Mouse (Mus musculus): Measurements from ENCODE around the gene Arid3b. TPM values are rescaled to one million over a fixed set of nuclear protein-coding genes. Genes with fewer than 3 reads are reported as not detected.
A peak's percentile ranks its signal among the peaks of the same experiment; 100 is the strongest.

The Arid3b gene
- polyA plus RNA-seq, 1 experiment from 2014 or later, result 9.6 TPM

GRCm38 (mm10) chr9:57758528-57758927, 78.1 kb downstream of the Arid3b start:
- no peak for DNase-seq
- H3K36me3 ChIP-seq (ENCODE audit: control insufficient read depth, insufficient read depth, low read length), result peaks cover 78% of the 10 kb centered on the region
- ATAC-seq (ENCODE audit: low FRiP score, low TSS enrichment), result no peak
- H3K9me3 ChIP-seq (ENCODE audit: control insufficient read depth, low read length), result no peaks in the 10 kb centered on the region
- H3K4me1 ChIP-seq (ENCODE audit: control insufficient read depth, insufficient read depth, low read length), result peaks cover 13% of the 10 kb centered on the region
- H3K9ac ChIP-seq (replicated peaks; ENCODE audit: low read length), result no peak overlapping the region
- no peak overlapping the region for H3K4me2 ChIP-seq (ENCODE audit: low read length)
- H3K27me3 ChIP-seq (ENCODE audit: control insufficient read depth, insufficient read depth, low read length), result no peaks in the 10 kb centered on the region
- no peak overlapping the region for H3K4me3 ChIP-seq (replicated peaks; ENCODE audit: low read depth, low read length)
- H3K27ac ChIP-seq (replicated peaks; ENCODE audit: low read depth, low read length), result no peak overlapping the region
- 91% methylated on average over 22 of the region's 22 CpGs for WGBS

DNA sequence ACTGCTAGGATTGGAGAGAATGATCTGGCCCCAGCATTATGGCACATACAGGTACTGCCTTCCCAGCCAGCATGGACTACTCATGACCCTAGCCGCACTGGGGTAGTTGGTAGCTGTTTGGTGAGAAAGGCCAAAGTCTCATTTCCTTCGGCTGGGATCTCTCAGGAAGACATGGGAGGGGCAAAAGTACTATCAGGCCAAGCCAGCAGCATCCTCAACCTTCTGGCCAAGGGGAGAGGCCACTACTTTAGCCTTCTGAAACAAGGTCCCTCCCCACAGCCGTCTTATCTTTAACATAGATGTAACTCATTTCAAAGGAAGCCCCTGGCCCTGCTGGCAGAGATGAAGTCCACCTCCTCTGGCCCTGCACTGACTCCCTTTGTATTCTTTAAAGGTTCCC, 79.0 kb downstream of the Arid3b start:
- 94% methylated on average over 3 of the region's 3 CpGs for WGBS
- Histone ChIP-seq H3K9me3 (ENCODE audit: control insufficient read depth, low read length) (no peaks in the 10 kb centered on the region), H3K4me2 (ENCODE audit: low read length) (no peak overlapping the region), H3K36me3 (ENCODE audit: control insufficient read depth, insufficient read depth, low read length) (peaks cover 87% of the 10 kb centered on the region), H3K4me1 (ENCODE audit: control insufficient read depth, insufficient read depth, low read length) (peaks cover 4% of the 10 kb centered on the region; the same call in 1 of the 2 replicates), H3K27ac (replicated peaks; ENCODE audit: low read depth, low read length) (no peak overlapping the region), H3K27me3 (ENCODE audit: control insufficient read depth, insufficient read depth, low read length) (no peaks in the 10 kb centered on the region), H3K9ac (replicated peaks; ENCODE audit: low read length) (no peak overlapping the region), H3K4me3 (replicated peaks; ENCODE audit: low read depth, low read length) (no peak overlapping the region)
- no peak for DNase-seq
- no peak for ATAC-seq (ENCODE audit: low FRiP score, low TSS enrichment)

DNA sequence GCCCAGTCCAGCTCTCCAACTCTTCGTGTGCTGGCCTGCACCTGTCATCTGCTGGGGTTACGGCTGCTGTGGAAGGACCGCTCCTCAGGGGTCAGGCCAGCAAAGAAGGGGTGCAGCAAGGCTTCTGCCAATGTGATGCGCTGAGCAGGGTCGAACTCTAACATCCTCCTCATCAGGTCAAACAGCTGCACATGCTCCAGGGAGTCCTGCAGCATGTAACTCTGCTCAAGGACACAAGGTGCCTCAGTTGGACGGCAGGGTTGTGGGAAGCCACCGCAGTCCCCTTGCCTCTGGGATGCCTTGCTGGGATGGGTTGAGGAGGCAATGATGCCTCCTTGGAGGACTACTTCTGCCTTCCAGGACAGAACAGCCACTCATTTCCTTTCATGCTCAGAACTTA, 85.7 kb downstream of the Arid3b start:
- no peak overlapping the region for H3K27ac ChIP-seq (replicated peaks; ENCODE audit: low read depth, low read length)
- no peaks in the 10 kb centered on the region for H3K9me3 ChIP-seq (ENCODE audit: control insufficient read depth, low read length)
- WGBS, result 87% methylated on average over 7 of the region's 7 CpGs
- no peak overlapping the region for H3K9ac ChIP-seq (replicated peaks; ENCODE audit: low read length)
- H3K36me3 ChIP-seq (ENCODE audit: control insufficient read depth, insufficient read depth, low read length), result peaks cover 100% of the 10 kb centered on the region
- H3K4me1 ChIP-seq (ENCODE audit: control insufficient read depth, insufficient read depth, low read length), result no peaks in the 10 kb centered on the region
- DNase-seq (no peak), ATAC-seq (ENCODE audit: low FRiP score, low TSS enrichment) (no peak)
- no peak overlapping the region for H3K4me2 ChIP-seq (ENCODE audit: low read length)
- no peaks in the 10 kb centered on the region for H3K27me3 ChIP-seq (ENCODE audit: control insufficient read depth, insufficient read depth, low read length)
- no peak overlapping the region for H3K4me3 ChIP-seq (replicated peaks; ENCODE audit: low read depth, low read length)

DNA sequence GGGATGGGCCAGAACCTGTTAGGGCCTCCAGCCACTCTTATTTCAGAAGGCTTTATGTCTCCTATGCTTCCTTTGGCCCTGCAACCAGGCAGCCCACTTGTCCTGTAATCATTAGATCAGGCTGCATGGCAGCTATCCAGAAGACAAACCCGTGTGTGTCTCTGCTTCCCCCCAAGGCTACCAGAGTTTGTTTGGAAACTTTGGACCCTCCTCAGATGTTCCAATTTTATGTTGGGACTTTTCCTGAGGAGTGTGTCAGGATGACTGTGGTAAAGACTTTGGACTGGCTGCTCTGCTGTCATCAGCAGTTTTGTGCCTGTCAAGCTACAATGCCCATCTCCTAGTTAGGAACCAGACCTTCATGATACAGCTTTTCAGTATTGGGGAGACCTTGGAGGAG, 87.8 kb downstream of the Arid3b start:
- Histone ChIP-seq H3K27me3 (ENCODE audit: control insufficient read depth, insufficient read depth, low read length) (no peaks in the 10 kb centered on the region), H3K4me1 (ENCODE audit: control insufficient read depth, insufficient read depth, low read length) (no peaks in the 10 kb centered on the region), H3K4me2 (ENCODE audit: low read length) (no peak overlapping the region), H3K9me3 (ENCODE audit: control insufficient read depth, low read length) (no peaks in the 10 kb centered on the region), H3K9ac (replicated peaks; ENCODE audit: low read length) (no peak overlapping the region), H3K36me3 (ENCODE audit: control insufficient read depth, insufficient read depth, low read length) (peaks cover 93% of the 10 kb centered on the region), H3K27ac (replicated peaks; ENCODE audit: low read depth, low read length) (no peak overlapping the region), H3K4me3 (replicated peaks; ENCODE audit: low read depth, low read length) (no peak overlapping the region)
- DNase-seq, result no peak
- 76% methylated on average over 1 of the region's 1 CpGs for WGBS
- no peak for ATAC-seq (ENCODE audit: low FRiP score, low TSS enrichment)

DNA sequence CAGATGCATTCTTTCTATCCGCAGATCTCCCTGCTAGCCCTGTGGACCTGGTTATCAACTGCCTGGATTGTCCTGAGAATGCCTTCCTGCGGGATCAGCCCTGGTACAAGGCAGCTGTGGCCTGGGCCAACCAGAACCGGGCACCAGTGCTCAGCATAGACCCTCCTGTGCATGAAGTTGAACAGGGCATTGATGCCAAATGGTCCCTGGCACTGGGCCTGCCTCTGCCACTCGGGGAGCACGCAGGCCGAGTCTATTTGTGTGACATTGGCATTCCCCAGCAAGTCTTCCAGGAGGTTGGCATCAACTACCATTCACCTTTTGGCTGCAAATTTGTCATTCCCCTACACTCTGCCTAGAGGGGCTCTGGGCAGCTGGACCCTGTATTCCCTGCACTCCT, 88.5 kb downstream of the Arid3b start:
- Histone ChIP-seq H3K4me2 (ENCODE audit: low read length) (no peak overlapping the region), H3K27ac (replicated peaks; ENCODE audit: low read depth, low read length) (no peak overlapping the region), H3K9me3 (ENCODE audit: control insufficient read depth, low read length) (no peaks in the 10 kb centered on the region), H3K4me1 (ENCODE audit: control insufficient read depth, insufficient read depth, low read length) (no peaks in the 10 kb centered on the region), H3K9ac (replicated peaks; ENCODE audit: low read length) (no peak overlapping the region), H3K27me3 (ENCODE audit: control insufficient read depth, insufficient read depth, low read length) (no peaks in the 10 kb centered on the region), H3K4me3 (replicated peaks; ENCODE audit: low read depth, low read length) (no peak overlapping the region), H3K36me3 (ENCODE audit: control insufficient read depth, insufficient read depth, low read length) (peaks cover 89% of the 10 kb centered on the region)
- DNase-seq, result no peak
- ATAC-seq (ENCODE audit: low FRiP score, low TSS enrichment), result no peak
- WGBS, result 90% methylated on average over 6 of the region's 6 CpGs

- no peak overlapping the region for H3K27ac ChIP-seq (replicated peaks; ENCODE audit: low read depth, low read length)
- no peaks in the 10 kb centered on the region for H3K27me3 ChIP-seq (ENCODE audit: control insufficient read depth, insufficient read depth, low read length)
- H3K9ac ChIP-seq (replicated peaks; ENCODE audit: low read length), result no peak overlapping the region
- H3K9me3 ChIP-seq (ENCODE audit: control insufficient read depth, low read length), result no peaks in the 10 kb centered on the region
- H3K4me1 ChIP-seq (ENCODE audit: control insufficient read depth, insufficient read depth, low read length), result no peaks in the 10 kb centered on the region
- H3K4me2 ChIP-seq (ENCODE audit: low read length), result no peak overlapping the region
- no peak overlapping the region for H3K4me3 ChIP-seq (replicated peaks; ENCODE audit: low read depth, low read length)
- peaks cover 84% of the 10 kb centered on the region for H3K36me3 ChIP-seq (ENCODE audit: control insufficient read depth, insufficient read depth, low read length)
- DNase-seq (no peak), ATAC-seq (ENCODE audit: low FRiP score, low TSS enrichment) (no peak)
- 82% methylated on average over 1 of the region's 1 CpGs for WGBS
Observed at GRCm38 (mm10) chr9:57747067-57747466, 89.5 kb downstream of the Arid3b start.

GRCm38 (mm10) chr9:57744462-57745091, 92.0 kb downstream of the Arid3b start:
- ATAC-seq (ENCODE audit: low FRiP score, low TSS enrichment), result no peak
- 72% methylated on average over 3 of the region's 3 CpGs for WGBS
- H3K36me3 ChIP-seq (ENCODE audit: control insufficient read depth, insufficient read depth, low read length), result peaks cover 80% of the 10 kb centered on the region
- DNase-seq, result peak; percentile 80
- H3K9ac ChIP-seq (replicated peaks; ENCODE audit: low read length), result no peak overlapping the region
- no peaks in the 10 kb centered on the region for H3K27me3 ChIP-seq (ENCODE audit: control insufficient read depth, insufficient read depth, low read length)
- H3K9me3 ChIP-seq (ENCODE audit: control insufficient read depth, low read length), result no peaks in the 10 kb centered on the region
- H3K27ac ChIP-seq (replicated peaks; ENCODE audit: low read depth, low read length), result no peak overlapping the region
- H3K4me1 ChIP-seq (ENCODE audit: control insufficient read depth, insufficient read depth, low read length), result no peaks in the 10 kb centered on the region
- H3K4me3 ChIP-seq (replicated peaks; ENCODE audit: low read depth, low read length), result no peak overlapping the region
- H3K4me2 ChIP-seq (ENCODE audit: low read length), result no peak overlapping the region

Other genes with a start within 250 kb of the Arid3b start
- gene Ulk3, start 247.3 kb downstream of the Arid3b start, polyA plus RNA-seq (2014; fragmentation: Nextera tagmentation; extraction: Ambion mirVana), result 12.5 and 20.4 TPM in 2 replicates
- gene Cplx3, start 230.5 kb downstream of the Arid3b start, polyA plus RNA-seq (2014; fragmentation: Nextera tagmentation; extraction: Ambion mirVana), result 0.74 and 0.96 TPM in 2 replicates
- not detected in 2 replicates for gene Lman1l, start 216.0 kb downstream of the Arid3b start, polyA plus RNA-seq (2014; fragmentation: Nextera tagmentation; extraction: Ambion mirVana)
- 40.0 and 41.9 TPM in 2 replicates for gene Csk, start 183.2 kb downstream of the Arid3b start, polyA plus RNA-seq (2014; fragmentation: Nextera tagmentation; extraction: Ambion mirVana)
- not detected in 2 replicates for gene Cyp1a2, start 153.1 kb downstream of the Arid3b start, polyA plus RNA-seq (2014; fragmentation: Nextera tagmentation; extraction: Ambion mirVana)
- gene Cyp1a1, start 148.9 kb downstream of the Arid3b start, polyA plus RNA-seq (2014; fragmentation: Nextera tagmentation; extraction: Ambion mirVana), result 0.08 TPM in 1 of 2 replicates, not detected in the other
- gene Edc3, start 128.3 kb downstream of the Arid3b start, polyA plus RNA-seq (2014; fragmentation: Nextera tagmentation; extraction: Ambion mirVana), result 24.6 and 27.7 TPM in 2 replicates
- gene Clk3, start 70.9 kb downstream of the Arid3b start, polyA plus RNA-seq (2014; fragmentation: Nextera tagmentation; extraction: Ambion mirVana), result 66.3 and 68.7 TPM in 2 replicates
- 165 and 172 TPM in 2 replicates for gene Ubl7, start 74.2 kb upstream of the Arid3b start, polyA plus RNA-seq (2014; fragmentation: Nextera tagmentation; extraction: Ambion mirVana)
- 3.2 and 3.7 TPM in 2 replicates for gene Sema7a, start 103.3 kb upstream of the Arid3b start, polyA plus RNA-seq (2014; fragmentation: Nextera tagmentation; extraction: Ambion mirVana)
- gene Cyp11a1, start 169.6 kb upstream of the Arid3b start, polyA plus RNA-seq (2014; fragmentation: Nextera tagmentation; extraction: Ambion mirVana), result 0.36 and 0.51 TPM in 2 replicates
- gene Stra6, start 227.0 kb upstream of the Arid3b start, polyA plus RNA-seq (2014; fragmentation: Nextera tagmentation; extraction: Ambion mirVana), result 2.3 and 10.1 TPM in 2 replicates

All from midbrain, embryonic 14.5 days (tissue).